Mouse (Mus musculus): ENCODE results near the gene Hcar1.

Gene Hcar1

GRCm38 (mm10) chr5:123863934-123864333 lies 15.9 kb downstream of the Hcar1 start:
- DNase-seq (ENCODE audit: low spot score in 2 of 2) = no peak

- peak in 1 of 2 experiments; percentile 29 for DNase-seq (ENCODE audit: low spot score in 2 of 2)
These were observed 17.2 kb downstream of the Hcar1 start for GRCm38 (mm10) chr5:123862374-123863350.

GRCm38 (mm10) chr5:123858798-123859197 lies 21.0 kb downstream of the Hcar1 start:
- no peak for DNase-seq (ENCODE audit: low spot score in 2 of 2)

GRCm38 (mm10) chr5:123854511-123854910 lies 25.3 kb downstream of the Hcar1 start:
- no peak for DNase-seq (ENCODE audit: low spot score in 2 of 2)

- DNase-seq (ENCODE audit: low spot score in 2 of 2) = no peak
These were observed 25.8 kb downstream of the Hcar1 start for GRCm38 (mm10) chr5:123853877-123854504.

- no peak for DNase-seq (ENCODE audit: low spot score in 2 of 2)
These were observed 28.4 kb downstream of the Hcar1 start for GRCm38 (mm10) chr5:123851398-123851797.

GRCm38 (mm10) chr5:123844316-123844715 lies 35.5 kb downstream of the Hcar1 start:
- no peak for DNase-seq (ENCODE audit: low spot score in 2 of 2)

GRCm38 (mm10) chr5:123843816-123844215 lies 36.0 kb downstream of the Hcar1 start:
- no peak for DNase-seq (ENCODE audit: low spot score in 2 of 2)

GRCm38 (mm10) chr5:123842935-123843282 lies 36.9 kb downstream of the Hcar1 start:
- no peak for DNase-seq (ENCODE audit: low spot score in 2 of 2)

GRCm38 (mm10) chr5:123842221-123842934 lies 37.4 kb downstream of the Hcar1 start:
- no peak for DNase-seq (ENCODE audit: low spot score in 2 of 2)

GRCm38 (mm10) chr5:123837371-123837770 lies 42.4 kb downstream of the Hcar1 start:
- no peak for DNase-seq (ENCODE audit: low spot score in 2 of 2)

- DNase-seq (ENCODE audit: low spot score in 2 of 2) = no peak
These were observed 45.0 kb downstream of the Hcar1 start for GRCm38 (mm10) chr5:123834836-123835235.

GRCm38 (mm10) chr5:123832309-123832708 lies 47.5 kb downstream of the Hcar1 start:
- DNase-seq (ENCODE audit: low spot score in 2 of 2) = no peak

- DNase-seq (ENCODE audit: low spot score in 2 of 2) = no peak
These were observed 52.1 kb downstream of the Hcar1 start for GRCm38 (mm10) chr5:123827659-123828091.
